Mouse (Mus musculus): ENCODE measurements around the gene Itfg2.
"Not testable (repeated sequence)": the region's sequence is repeated elsewhere in the genome, so short reads cannot be mapped to it uniquely, and the experiment has no call there.

Gene Itfg2

DNA sequence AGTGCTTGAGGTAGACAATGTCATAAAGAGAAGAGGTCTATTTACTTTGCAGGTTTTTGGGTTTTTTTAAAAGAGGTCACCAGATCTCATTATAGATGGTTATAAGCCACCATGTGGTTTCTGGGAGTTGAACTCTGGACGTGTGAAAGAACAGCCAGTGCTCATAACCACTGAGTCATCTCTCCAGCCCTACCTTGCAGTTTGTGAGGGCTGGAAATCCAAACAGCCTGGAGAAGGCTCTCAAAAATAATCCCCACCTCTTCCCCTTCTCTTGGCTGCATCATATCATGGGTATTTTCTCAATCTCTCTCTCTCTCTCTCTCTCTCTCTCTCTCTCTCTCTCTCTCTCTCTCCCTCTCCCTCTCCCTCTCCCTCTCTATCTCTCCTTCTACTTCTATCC, 34.0 kb downstream of the Itfg2 start:
- in situ Hi-C loops (cut with MboI, MseI) = no loop called here

DNA sequence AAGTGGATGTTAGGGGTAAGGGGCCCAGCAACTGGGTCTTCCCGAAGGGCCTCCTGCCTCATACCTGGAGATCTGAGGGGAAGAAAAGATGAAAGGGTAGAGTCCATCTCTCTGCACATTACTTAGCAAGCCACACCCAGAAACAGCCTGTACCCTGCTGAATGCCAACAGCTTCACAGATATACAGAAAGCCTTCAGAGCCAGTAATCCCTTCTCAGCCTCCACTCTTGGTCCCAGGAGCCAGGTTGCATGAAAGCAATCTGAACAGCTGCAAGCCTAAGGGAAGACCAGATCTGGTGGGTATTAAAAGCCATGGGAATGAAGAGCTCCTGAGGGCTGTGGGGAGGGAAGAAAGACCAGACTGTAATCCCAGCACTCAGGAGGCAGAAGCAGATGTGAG, 35.5 kb downstream of the Itfg2 start:
- in situ Hi-C loops (cut with MboI, MseI) = no loop called here

DNA sequence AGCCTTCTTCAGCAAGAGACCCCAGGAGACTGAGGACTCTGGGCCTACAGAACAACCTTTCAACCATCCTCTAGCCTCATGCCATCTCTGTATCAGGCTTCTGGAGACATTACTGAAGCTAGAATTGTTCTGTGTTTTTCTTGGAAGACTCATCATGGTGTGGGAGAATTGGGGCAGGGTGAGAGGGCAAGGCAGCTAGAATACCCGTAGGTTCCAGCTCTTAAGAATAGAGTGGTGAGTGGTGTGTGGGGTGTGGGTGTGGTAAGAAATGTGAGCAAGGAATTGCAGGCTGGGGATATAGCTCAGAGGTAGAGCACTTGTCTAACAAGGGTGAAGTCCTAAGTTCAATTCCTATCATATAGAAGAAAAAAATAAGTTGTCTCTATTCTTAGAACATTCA, 39.7 kb downstream of the Itfg2 start:
- in situ Hi-C loops (cut with MboI, MseI) = no loop called here

DNA sequence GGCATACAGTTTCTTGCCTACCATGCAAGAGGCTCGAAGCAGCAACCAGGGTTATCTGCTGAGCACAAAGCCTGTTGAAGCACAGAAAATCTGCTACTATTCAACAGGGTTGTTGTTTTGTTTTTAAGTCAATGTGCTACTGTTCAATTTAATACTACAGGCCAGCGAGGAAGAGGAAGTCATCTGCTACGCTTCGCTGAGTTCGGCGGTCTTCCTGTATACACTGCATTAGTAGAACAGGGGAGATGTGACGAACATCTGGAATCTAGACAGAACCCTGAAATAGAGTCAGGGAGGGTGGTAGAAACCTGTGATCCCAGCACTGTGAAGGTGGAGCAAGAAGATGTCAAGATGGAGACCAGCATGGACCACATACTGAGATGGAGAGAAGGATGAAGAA, 41.0 kb downstream of the Itfg2 start:
- in situ Hi-C loops (cut with MboI, MseI) = no loop called here

DNA sequence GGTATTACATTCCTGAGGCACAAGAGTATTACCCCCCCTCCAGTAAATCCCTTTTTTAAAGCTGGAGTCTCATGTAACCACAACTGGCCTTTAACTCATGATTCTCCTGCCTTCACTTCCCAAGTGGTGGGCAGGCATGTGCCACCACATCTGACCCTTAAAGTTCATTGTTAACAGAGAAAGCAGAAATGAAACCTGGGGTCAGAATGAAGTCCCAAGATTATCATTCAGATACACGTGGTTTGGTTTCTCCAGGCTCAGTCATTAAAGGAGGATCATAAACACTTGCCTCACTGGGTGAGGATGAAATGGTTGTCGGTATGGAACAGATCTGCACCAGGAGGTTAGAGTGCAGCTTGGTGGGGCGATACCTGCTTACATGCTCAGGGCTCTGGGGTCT, 43.5 kb downstream of the Itfg2 start:
- in situ Hi-C loops (cut with MboI, MseI) = no loop called here

DNA sequence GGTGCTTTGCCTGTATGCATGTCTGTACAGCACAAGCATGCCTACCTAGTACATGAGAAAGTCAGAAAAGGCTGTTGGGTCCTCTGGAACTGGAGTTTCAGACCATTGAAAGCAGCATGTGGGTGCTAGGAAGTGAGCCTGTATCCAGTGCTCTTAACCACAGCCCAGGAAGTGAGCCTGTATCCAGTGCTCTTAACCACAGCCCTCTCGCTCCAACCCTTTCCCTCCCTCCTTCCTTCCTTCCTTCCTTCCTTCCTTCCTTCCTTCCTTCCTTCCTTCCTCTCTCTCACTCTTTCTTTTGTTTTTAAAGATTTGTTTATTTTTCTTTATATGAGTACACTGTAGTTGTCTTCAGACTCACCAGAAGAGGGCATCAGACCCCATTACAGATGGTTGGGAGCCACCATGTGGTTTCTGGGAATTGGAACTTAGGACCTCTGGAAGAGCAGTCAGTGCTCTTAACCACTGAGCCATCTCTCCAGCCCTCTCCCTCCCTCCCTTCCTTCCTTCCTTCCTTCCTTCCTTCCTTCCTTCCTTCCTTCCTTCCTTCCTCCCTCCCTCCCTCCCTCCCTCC, 44.0 kb downstream of the Itfg2 start:
- in situ Hi-C loops (cut with MboI, MseI) = not testable (repeated sequence)

DNA sequence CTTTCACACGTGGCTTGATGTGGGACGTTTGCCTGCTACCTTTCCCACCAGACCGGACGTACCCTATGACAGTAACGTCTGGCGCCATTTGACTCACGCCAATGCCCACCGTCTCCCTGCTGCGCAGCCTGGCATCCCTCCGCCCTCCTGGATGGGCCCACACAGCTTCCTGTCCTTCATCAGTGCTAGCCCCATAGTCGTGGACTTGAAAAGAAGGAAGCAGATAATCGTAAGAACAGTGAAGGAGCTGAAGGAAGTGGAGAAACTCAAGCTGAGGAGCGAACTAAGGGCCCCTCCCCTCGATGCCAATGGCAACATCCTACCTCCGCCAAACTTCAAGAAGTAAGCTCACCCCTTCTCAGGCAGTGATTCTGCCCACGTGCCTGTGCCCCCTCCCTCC, 45.1 kb downstream of the Itfg2 start:
- in situ Hi-C loops (cut with MboI, MseI) = loop anchor here (5.0 kb wide), 1 partner anchor 33 kb away; no protein-coding TSS in a partner anchor

DNA sequence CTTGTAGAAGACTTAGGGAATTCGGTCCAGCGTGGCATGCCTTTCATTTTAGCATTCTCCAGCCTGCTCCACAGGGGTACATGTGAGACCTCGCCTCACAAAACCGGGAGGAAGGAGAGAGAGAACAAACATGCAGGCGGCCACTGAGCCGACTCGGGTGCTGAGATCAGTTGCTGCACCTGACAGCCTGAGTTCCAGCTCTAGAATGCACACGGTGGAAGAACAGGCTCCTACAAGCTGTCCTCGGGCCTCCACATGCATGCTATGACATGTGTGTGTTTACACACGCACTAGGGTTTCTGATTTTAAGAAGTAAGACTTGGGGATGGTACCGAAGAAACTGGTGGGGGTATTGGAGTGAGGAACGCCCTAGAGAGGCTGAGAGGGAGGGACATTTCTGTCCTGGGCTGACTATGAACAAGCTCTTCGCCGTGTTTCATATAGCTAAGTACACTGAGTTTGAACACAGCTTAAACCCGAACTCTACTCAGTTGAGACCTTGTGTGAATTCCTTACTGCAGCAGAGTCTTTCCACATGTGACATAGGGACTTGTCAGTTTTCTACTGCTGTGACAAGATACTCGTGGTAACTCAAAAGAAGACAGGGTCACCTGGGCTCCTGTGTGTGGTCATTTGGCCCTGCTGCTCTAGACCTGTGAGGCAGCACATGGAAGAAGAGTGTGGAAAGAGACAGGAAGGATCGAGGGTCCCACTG, 48.2 kb downstream of the Itfg2 start:
- in situ Hi-C loops (cut with MboI, MseI) = loop anchor here (5.0 kb wide), 1 partner anchor 36 kb away; no protein-coding TSS in a partner anchor

DNA sequence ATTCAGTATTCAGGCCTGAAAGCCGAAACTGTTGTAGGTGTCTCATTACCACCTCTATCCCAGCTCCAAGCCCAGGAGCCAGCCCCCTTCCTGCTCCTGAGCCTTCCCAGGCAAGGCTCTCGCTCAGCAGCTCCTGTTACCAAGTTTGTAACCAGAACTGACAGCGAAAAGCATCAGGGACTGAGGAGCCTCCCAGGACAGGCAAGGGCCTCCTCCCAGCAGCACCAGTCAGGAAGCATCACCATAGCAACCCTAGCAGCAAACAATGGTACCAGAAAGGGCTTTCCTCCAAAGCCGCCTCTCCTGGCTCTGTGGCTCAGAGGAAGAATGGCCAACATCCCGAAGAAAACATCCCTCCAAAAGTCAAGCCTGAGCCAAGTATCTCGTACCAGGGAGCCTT, 49.5 kb downstream of the Itfg2 start, which contains the start of the genes Tex52 and Gm44596:
Gene Tex52 (plus strand): TSS at position 265 of the 400 bp plus-strand sequence.
Gene Gm44596 (plus strand): TSS at position 312 of the 400 bp plus-strand sequence.
- in situ Hi-C loops (cut with MboI, MseI) = loop anchor here (5.0 kb wide), 1 partner anchor 37 kb away; no protein-coding TSS in a partner anchor

DNA sequence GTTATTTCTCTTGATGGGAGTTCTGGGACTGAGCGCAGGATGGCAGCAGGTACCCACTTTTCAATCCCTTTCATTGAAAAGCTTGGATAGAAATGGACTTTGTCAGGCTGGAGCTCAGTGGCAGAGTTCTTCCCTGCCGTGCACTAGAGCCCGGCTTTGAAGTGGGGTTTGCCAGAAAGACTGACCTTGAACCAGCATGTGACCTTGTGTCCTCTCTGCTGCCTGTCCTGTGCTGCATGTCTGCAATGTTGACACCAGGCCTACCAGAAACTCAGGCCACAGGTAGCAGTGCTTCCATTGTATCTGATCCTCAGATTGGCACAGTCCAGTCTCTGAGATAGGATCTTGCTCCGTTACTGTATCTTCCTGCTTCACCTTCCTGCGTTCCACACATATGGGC, 54.7 kb downstream of the Itfg2 start:
- in situ Hi-C loops (cut with MboI, MseI) = no loop called here

DNA sequence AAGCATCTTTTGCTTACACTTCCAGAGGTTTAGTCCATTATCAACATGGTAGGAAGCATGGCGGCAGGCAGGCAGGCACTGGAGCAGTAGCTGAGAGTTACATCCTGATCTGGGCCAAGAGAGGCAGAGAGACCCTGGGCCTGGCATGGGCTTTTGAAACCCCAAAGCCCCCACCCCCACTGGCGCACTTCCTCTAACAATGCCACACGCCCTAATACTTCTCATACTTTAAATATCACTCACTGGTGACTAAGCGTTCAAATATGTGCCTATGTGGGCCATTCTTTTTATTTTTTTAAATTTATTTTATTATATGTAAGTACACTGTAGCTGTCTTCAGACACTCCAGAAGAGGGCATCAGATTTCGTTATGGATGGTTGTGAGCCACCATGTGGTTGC, 58.3 kb downstream of the Itfg2 start:
- in situ Hi-C loops (cut with MboI, MseI) = no loop called here

DNA sequence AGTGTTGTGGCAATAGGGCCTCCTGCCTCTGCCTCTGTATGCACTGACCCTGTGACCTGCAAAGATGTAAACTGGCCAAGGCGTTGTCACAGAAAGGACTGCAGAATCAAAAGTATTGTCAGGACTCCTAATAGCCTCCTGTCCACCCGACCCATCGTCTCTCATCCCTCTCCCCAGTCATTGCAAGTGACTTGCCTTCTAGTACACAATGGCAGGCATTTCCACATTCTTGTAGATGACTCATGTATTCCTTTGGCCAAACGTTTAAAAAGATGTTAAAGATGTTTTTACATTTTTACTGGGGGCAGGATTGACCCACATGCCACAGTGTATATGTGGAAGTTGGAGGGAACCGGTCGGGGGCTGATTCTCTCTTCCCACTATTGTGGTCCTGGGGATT, 60.0 kb downstream of the Itfg2 start:
- in situ Hi-C loops (cut with MboI, MseI) = no loop called here

DNA sequence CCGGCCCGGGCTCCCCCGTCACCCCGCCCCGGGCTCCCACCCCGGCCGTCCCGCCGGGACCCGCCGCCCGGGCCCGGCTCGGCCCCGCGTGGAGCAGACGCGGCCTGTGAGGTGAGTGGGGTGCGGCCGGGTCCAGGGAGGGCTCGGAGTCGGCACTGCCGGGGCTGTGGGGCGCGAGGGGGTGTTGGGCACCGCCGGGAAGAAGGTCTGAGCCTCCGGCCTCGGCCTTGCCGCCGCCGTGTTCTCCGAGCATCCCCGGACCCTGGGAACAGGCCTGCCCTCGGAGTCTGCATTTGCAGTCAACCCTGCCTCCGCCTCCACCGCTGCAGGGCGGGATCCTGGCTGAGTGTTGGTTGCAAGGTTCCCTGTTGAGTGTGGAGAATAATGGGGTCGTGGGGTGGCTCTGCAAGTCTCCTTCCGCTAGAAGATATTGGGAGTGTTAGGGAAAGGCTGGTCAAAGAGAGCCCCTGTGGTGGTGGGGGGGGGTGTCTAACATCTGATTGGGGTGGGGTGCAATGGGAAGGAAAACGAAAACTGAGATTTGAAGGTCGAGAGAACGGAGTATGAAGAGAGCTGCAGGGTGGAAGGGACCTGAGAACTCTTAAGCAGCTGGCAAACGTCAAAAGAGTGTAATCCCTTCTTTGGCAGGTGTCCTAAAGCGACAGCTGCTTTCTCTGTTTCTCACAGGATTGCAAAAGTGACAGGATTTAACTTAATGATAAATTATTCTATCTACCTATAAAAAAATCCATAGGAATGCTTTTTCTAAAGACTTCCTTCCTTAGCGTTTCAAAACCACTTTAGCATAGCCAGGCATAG, 61.5 kb downstream of the Itfg2 start:
- in situ Hi-C loops (cut with MboI, MseI) = no loop called here

DNA sequence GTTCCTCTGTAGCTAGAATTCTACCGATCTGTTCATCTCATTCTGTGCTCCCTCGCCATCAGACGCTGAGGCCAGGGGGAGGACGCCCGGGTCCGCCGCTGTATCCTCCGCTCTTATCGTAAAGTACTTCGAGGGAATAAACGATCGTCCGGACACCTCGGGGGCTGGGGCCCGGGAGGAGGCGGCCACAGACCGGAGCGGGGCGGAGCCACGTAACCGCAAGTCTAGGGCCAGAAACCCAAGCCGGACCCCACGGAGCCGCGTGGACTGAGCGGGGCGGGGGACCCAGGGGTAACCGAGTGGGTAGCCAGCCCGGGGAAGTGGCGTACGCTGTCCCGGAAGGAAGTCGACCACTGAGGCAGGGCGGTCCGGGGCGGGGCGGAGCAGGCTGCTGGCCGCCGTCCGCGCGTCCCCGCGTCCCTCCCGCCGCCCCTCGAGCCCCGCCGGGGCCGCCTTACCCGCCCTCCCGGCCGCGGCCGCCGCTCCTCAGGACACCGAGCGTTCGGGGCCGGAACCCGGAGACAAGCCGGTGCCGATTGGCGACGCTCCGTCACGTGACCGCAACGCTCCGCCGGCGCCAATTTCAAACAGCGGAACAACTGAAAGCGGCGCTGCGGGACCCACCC, 62.2 kb downstream of the Itfg2 start, which contains the start of the genes Rhno1 and Foxm1:
Gene Rhno1 (minus strand): TSS at position 531 of the 626 bp plus-strand sequence.
Gene Foxm1 (plus strand): TSS at position 587 of the 626 bp plus-strand sequence.
- in situ Hi-C loops (cut with MboI, MseI) = no loop called here

DNA sequence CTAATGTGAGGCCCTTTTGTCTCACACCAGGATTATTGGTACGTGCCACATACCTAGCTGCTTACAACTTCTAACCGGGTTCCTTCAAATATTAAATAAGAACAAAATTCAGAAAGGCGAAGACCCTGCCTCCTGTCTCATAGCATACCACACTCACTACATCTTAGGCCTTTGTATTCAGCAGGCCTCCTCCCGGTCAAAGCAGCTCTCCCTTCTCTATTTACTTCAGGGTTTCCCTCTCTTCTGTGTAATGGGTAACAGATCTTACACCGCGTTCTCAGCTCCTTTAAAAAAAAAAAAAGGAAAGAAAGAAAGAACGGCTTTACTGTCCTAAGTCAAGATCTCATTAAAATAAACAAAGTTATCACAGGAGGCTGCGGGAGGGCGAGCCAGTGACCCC, 62.8 kb downstream of the Itfg2 start:
- in situ Hi-C loops (cut with MboI, MseI) = no loop called here

Data from T-helper 2 cell (primary cell).